Mouse (Mus musculus): ENCODE results near the gene Ndufs1.

Ndufs1 gene

GRCm38 (mm10) chr1:63115540-63115939, 61.1 kb downstream of the Ndufs1 start:
- no peak for DNase-seq (ENCODE audit: low spot score in 2 of 2)

GRCm38 (mm10) chr1:63115096-63115495, 61.5 kb downstream of the Ndufs1 start:
- no peak for DNase-seq (ENCODE audit: low spot score in 2 of 2)

GRCm38 (mm10) chr1:63114136-63114781, 62.4 kb downstream of the Ndufs1 start, which contains the start of gene Ino80d:
Ino80d (minus strand) TSS chr1:63114667.
- peak; percentile 56 to 58 for DNase-seq (ENCODE audit: low spot score in 2 of 2)

GRCm38 (mm10) chr1:63113274-63114135, 63.1 kb downstream of the Ndufs1 start:
- DNase-seq (ENCODE audit: low spot score in 2 of 2) = peak; percentile 20 to 25

GRCm38 (mm10) chr1:63112865-63113261, 63.8 kb downstream of the Ndufs1 start:
- DNase-seq (ENCODE audit: low spot score in 2 of 2) = no peak

- DNase-seq (ENCODE audit: low spot score in 2 of 2) = no peak
These were observed 64.3 kb downstream of the Ndufs1 start for GRCm38 (mm10) chr1:63112151-63112864.

- DNase-seq (ENCODE audit: low spot score in 2 of 2) = no peak
These were observed 65.9 kb downstream of the Ndufs1 start for GRCm38 (mm10) chr1:63110536-63111285.

GRCm38 (mm10) chr1:63107614-63108327, 68.9 kb downstream of the Ndufs1 start:
- no peak for DNase-seq (ENCODE audit: low spot score in 2 of 2)

- no peak for DNase-seq (ENCODE audit: low spot score in 2 of 2)
These were observed 73.7 kb downstream of the Ndufs1 start for GRCm38 (mm10) chr1:63102758-63103451.

GRCm38 (mm10) chr1:63100196-63100595, 76.4 kb downstream of the Ndufs1 start:
- DNase-seq (ENCODE audit: low spot score in 2 of 2) = no peak

- no peak for DNase-seq (ENCODE audit: low spot score in 2 of 2)
These were observed 77.8 kb downstream of the Ndufs1 start for GRCm38 (mm10) chr1:63098831-63099230.

GRCm38 (mm10) chr1:63096071-63096470, 80.6 kb downstream of the Ndufs1 start:
- no peak for DNase-seq (ENCODE audit: low spot score in 2 of 2)
